Mouse (Mus musculus): ENCODE measurements at regions not wholly inside any gene's neighbourhood (a gene's known extent, or its start where the extent isn't known, plus 50 kb on each side); places are given as distances from the start of the nearest gene placed in this dataset.

GRCm38 (mm10) chr3:53393945-53394344, 69.2 kb downstream of the Nhlrc3 start:
- in situ Hi-C loops (cut with MboI, MseI) = no loop called here

DNA sequence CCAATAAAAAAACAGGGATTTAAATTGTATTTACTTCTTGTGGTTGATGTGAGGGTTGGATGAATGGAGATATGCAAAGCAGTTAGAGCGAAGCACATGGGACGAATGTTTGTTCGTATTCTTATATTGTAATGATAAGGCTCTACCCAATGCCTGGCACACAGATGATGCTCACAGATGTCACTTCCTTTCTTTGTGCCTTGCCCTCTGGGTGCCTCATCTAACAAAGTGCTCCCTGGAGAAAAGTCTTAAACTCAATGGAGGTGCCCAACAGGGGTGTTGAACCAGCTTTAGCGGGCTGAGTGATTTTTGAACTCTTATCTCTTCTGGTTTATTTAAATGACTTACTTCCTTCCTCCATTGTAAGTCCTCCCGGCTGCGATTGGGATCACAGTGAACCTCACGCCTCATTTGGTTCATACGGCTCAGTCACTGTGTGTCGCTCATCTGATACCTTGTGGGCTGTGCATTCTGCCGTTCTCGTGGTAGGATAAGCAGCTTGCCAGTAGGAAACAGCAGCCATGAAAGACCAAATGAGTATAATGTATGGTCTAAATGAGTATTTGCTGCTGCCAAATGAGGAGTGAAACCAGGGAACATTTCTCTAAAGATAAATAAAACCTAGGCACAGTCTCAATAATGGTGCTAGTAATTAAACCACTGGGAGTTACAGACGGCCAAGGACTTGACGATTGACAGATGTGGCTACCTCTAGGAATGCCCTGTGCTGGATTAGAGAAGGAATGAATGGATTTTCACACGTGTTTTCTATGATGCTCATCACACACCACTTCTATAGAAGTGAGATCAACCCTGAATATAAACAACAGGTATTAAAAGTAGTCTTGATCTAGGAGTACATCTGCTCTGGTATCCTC, 81.2 kb downstream of the Nhlrc3 start:
- in situ Hi-C loops (cut with MboI, MseI) = no loop called here

GRCm38 (mm10) chr3:53379519-53380181, 83.5 kb downstream of the Nhlrc3 start:
- in situ Hi-C loops (cut with MboI, MseI) = loop anchor here in 1 of 2 experiments (5.0 kb wide), 1 partner anchor 97 kb away; no protein-coding TSS in a partner anchor

DNA sequence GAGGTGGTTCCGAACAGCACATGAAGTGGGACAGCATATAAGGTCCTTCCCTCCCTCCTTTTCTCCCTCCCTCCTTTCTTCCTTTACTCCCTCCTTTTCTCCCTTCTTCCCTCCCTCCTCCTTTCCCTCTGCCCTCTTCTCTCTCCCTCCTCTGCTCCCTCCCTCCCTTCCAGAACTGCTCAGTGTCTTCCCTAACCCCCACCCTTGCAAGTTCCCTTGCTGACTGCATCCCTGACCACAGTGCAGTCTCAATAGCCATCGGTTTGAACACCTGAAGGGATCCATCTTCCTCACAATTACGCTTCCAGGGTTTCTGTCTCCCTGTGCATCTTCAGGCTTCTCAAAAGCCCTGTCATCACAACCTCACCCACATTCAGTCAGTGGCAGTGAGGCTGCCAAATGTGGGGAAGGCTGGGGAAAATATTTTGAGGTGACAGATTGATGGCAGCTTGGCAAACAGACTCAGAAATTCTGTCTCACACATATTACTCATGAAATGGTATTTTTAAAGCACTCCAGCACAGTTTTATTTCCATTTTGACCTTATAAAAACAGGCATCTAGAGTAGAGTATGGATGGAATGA, 86.2 kb downstream of the Nhlrc3 start:
- in situ Hi-C loops (cut with MboI, MseI) = loop anchor here in 1 of 2 experiments (5.0 kb wide), 1 partner anchor 95 kb away; no protein-coding TSS in a partner anchor

DNA sequence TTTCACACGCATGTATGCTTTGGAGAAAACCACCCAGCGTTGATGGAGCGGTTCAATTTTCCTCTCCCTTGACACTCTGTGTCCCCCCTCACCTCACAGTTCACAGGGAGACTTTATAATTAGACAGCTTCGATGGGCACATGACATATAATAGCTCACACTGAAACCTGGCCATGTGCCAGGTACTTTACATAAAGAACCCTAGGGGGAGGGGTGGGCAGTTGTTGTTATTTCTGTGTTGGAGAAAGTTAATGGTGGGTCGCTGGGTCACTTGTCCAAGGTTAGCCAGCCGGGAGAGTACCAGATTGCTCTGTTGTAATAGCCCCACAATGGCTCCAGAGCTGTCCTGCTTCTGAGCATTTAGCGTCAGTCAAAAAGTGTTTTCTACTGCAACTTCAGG, 90.2 kb downstream of the Nhlrc3 start:
- in situ Hi-C loops (cut with MboI, MseI) = no loop called here

GRCm38 (mm10) chr3:53371910-53372309, 91.2 kb downstream of the Nhlrc3 start:
- in situ Hi-C loops (cut with MboI, MseI) = no loop called here

- in situ Hi-C loops (cut with MboI, MseI) = no loop called here
Observed at GRCm38 (mm10) chr3:53361202-53361601, 101.9 kb downstream of the Nhlrc3 start.

DNA sequence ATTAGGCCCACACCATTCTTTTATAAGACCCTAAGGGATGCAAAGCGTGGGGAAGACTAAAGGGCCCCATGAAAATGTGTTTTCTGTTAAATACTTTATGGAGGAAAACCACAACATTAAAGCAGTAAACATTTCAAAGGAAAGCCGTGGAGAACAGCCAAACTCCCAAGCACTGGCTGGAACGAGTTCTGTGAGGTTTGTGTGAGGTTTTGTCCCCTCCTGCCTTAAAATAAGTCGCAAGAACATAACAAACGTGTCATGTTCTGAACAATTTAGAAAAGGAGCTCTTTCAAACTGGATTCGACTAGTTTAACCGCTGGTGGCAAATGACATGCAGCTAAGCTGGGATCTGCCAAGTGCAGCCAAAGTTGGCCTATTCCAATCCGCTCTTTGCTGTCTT, 109.4 kb downstream of the Nhlrc3 start:
- in situ Hi-C loops (cut with MboI, MseI) = no loop called here

- in situ Hi-C loops (cut with MboI, MseI) = no loop called here
Observed at GRCm38 (mm10) chr3:53353282-53353681, 109.8 kb downstream of the Nhlrc3 start.

GRCm38 (mm10) chr3:53343638-53344037, 119.5 kb downstream of the Nhlrc3 start:
- in situ Hi-C loops (cut with MboI, MseI) = no loop called here

DNA sequence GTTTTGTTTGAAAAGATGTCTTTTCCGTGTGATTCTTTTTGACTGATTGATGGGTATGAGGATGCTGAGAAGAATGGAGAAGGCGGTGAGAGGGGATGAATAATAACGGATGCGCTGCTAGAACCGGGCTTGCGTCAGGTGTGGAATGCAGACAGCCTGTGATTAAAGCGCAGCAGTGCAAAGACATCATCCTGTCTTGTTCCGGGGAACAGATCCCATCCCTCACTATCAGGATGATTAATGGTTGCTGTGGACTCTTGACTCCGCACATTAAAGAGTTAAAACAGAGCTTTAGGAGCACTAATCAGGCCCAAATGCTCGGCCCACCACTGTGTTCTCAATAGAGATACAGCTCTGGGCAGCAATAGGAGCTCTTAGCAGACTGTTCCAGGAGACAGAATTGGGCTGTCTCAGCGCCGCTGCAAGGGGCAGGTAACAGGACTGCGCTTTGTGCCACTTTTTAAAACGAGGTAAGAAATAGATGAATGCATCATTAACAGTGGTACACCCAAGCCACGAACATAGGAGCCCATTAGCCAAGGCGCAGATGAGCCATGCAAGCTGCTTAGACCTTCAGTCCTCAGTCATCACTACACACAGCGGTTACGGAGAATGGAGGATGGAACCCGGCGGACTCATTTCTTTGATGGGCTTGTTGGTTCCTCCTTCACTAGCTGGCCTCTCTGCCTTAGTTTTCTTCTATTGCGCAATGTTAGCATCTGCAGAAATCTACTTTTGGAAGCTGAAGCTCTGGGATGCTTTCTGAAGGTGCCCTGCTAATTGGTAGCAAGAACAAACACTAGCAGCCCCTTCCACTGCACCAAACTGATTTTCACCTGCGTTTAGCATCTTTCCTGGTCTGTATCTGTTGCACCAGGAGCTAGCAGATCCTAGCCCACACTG, 121.6 kb downstream of the Nhlrc3 start:
- in situ Hi-C loops (cut with MboI, MseI) = no loop called here

GRCm38 (mm10) chr3:53338571-53338970, 124.6 kb downstream of the Nhlrc3 start:
- in situ Hi-C loops (cut with MboI, MseI) = loop anchor here in 1 of 2 experiments (10.0 kb wide), 1 partner anchor 626 kb away; no protein-coding TSS in a partner anchor

GRCm38 (mm10) chr3:53334051-53334450, 129.1 kb downstream of the Nhlrc3 start:
- in situ Hi-C loops (cut with MboI, MseI) = loop anchor here in 1 of 2 experiments (10.0 kb wide), 1 partner anchor 631 kb away; no protein-coding TSS in a partner anchor

GRCm38 (mm10) chr3:53329528-53329927, 133.6 kb downstream of the Nhlrc3 start:
- in situ Hi-C loops (cut with MboI, MseI) = no loop called here

- in situ Hi-C loops (cut with MboI, MseI) = no loop called here
Observed at GRCm38 (mm10) chr3:53327424-53327823, 135.7 kb downstream of the Nhlrc3 start.

DNA sequence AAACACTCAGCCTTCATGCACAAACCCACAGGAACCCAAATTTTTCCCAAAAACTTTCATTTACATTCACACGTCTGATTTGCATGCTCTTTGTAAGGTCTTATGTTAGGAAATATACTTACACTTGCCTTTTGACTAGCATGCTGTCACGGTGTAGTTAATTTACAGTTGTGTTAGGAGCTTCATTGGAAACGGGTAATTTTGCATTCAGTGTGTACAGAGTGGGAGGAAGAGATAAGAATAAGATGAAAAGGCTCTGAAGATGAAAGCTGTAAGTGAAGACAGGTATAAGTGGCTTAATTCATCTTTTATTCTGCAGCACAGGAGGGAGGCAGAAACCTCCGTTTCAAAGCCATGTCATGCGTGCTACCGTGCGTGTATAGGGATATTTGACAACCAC, 136.2 kb downstream of the Nhlrc3 start:
- in situ Hi-C loops (cut with MboI, MseI) = no loop called here

GRCm38 (mm10) chr3:53325080-53325479, 138.1 kb downstream of the Nhlrc3 start:
- in situ Hi-C loops (cut with MboI, MseI) = no loop called here

DNA sequence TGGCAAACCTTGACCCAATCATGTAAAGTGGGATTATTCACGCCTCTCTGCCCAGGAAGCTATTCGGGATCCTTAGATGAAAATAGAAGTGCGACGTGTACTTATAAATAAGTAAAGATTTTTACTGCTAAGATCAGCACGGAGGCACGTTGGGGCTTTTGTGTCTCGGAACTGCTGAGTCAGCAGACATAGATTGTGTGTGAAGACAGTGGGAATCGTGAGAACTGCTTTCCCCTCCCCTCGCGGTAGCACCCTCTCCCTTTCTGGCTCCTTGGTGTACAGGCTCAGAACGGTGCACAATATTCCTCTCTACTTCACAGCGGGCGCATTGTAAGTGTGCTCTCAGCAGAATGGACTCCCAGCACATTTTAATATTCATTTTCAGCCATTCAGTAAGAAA, 138.7 kb downstream of the Nhlrc3 start:
- in situ Hi-C loops (cut with MboI, MseI) = loop anchor here in 1 of 2 experiments (5.0 kb wide), 1 partner anchor 1087 kb away; no protein-coding TSS in a partner anchor

DNA sequence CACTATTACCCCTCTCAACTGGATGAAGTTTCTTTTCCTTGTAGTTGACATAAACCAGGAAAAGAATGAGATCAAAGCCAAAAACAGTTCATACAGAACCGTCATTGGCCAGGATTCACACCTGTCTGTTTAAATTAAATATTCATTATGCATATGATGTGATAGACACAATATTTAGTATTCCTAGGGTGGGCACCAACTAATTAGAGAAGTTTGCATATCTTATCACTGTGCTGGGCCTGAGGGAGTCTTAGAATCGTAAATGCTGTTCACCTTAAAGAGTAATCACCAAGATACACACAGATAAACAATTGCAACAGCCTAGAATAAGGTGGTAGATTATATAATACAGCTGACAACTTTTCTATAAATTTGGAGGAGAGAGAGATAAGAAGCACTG, 147.7 kb downstream of the Nhlrc3 start:
- in situ Hi-C loops (cut with MboI, MseI) = no loop called here
